Mouse (Mus musculus): ENCODE data around the gene Zcchc7. TPM values are rescaled to one million over a fixed set of nuclear protein-coding genes. Genes with fewer than 3 reads are reported as not detected.
A peak's percentile ranks its signal among the peaks of the same experiment; 100 is the strongest.

Zcchc7 gene
- polyA plus RNA-seq, 1 experiment from 2014 or later: 30.7 TPM

GRCm38 (mm10) chr4:44967402-44967801 is 211.7 kb downstream of the Zcchc7 start:
- no peak for ATAC-seq (ENCODE audit: low FRiP score, low TSS enrichment)
- Histone ChIP-seq H3K4me1 (ENCODE audit: insufficient read depth, low read length) (no peaks in the 10 kb centered on the region), H3K27ac (ENCODE audit: low read length) (no peak overlapping the region), H3K9ac (replicated peaks; ENCODE audit: low read length) (no peak overlapping the region), H3K4me2 (replicated peaks; ENCODE audit: low read depth, low read length) (no peak overlapping the region), H3K36me3 (ENCODE audit: insufficient read depth, low read length) (no peaks in the 10 kb centered on the region), H3K4me3 (ENCODE audit: low read length) (no peak overlapping the region), H3K27me3 (ENCODE audit: insufficient read depth, low read length) (no peaks in the 10 kb centered on the region), H3K9me3 (ENCODE audit: low read length) (no peaks in the 10 kb centered on the region)
- 90% methylated on average over 8 of the region's 8 CpGs for WGBS

GRCm38 (mm10) chr4:44970056-44970455 is 214.4 kb downstream of the Zcchc7 start:
- Histone ChIP-seq H3K4me1 (ENCODE audit: insufficient read depth, low read length) (peaks cover 8% of the 10 kb centered on the region), H3K27ac (ENCODE audit: low read length) (no peak overlapping the region), H3K4me2 (replicated peaks; ENCODE audit: low read depth, low read length) (no peak overlapping the region), H3K4me3 (ENCODE audit: low read length) (no peak overlapping the region), H3K9me3 (ENCODE audit: low read length) (no peaks in the 10 kb centered on the region), H3K9ac (replicated peaks; ENCODE audit: low read length) (no peak overlapping the region), H3K27me3 (ENCODE audit: insufficient read depth, low read length) (no peaks in the 10 kb centered on the region), H3K36me3 (ENCODE audit: insufficient read depth, low read length) (no peaks in the 10 kb centered on the region)
- 93% methylated on average over 7 of the region's 7 CpGs for WGBS
- ATAC-seq (ENCODE audit: low FRiP score, low TSS enrichment): no peak

DNA sequence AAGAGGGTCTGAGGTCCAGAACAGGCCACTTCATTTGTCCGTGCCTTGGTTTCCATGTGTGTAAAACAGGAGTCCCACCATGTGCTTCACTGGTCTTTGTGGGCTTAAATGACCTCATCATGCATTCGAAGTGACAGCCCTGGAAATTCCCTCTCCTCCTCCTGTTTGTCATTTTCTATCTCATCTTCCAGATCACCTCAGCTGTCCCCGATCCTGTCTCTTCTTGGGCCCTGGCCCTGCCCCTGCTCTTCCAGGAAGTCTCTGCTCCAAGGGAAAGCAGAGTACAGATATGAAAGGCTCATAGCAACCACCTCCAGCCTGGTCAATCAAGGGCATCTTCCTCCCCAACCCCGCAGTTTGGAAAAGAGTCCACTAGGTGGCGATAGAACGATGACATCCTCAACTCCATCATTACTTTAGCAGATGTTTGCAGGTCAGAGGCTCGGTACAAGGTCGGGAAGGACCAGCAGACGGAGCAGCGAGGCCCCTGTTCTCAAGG is 215.0 kb downstream of the Zcchc7 start:
- H3K9ac ChIP-seq (replicated peaks; ENCODE audit: low read length): no peak overlapping the region
- ATAC-seq (ENCODE audit: low FRiP score, low TSS enrichment): no peak
- no peak overlapping the region for H3K4me3 ChIP-seq (ENCODE audit: low read length)
- peaks cover 8% of the 10 kb centered on the region for H3K4me1 ChIP-seq (ENCODE audit: insufficient read depth, low read length)
- H3K9me3 ChIP-seq (ENCODE audit: low read length): no peaks in the 10 kb centered on the region
- no peak overlapping the region for H3K4me2 ChIP-seq (replicated peaks; ENCODE audit: low read depth, low read length)
- H3K36me3 ChIP-seq (ENCODE audit: insufficient read depth, low read length): no peaks in the 10 kb centered on the region
- 22% methylated on average over 10 of the region's 10 CpGs for WGBS
- H3K27ac ChIP-seq (ENCODE audit: low read length): no peak overlapping the region
- no peaks in the 10 kb centered on the region for H3K27me3 ChIP-seq (ENCODE audit: insufficient read depth, low read length)

- peak; percentile 52 for ATAC-seq (ENCODE audit: low FRiP score, low TSS enrichment)
- no peaks in the 10 kb centered on the region for H3K27me3 ChIP-seq (ENCODE audit: insufficient read depth, low read length)
- H3K9me3 ChIP-seq (ENCODE audit: low read length): no peaks in the 10 kb centered on the region
- H3K27ac ChIP-seq (ENCODE audit: low read length): no peak overlapping the region; the same call in 1 of the 2 replicates
- peak overlapping the region; percentile 46 for H3K4me2 ChIP-seq (replicated peaks; ENCODE audit: low read depth, low read length)
- H3K4me3 ChIP-seq (ENCODE audit: low read length): peak overlapping the region; percentile 19
- 19% methylated on average over 9 of the region's 9 CpGs for WGBS
- peaks cover 8% of the 10 kb centered on the region for H3K4me1 ChIP-seq (ENCODE audit: insufficient read depth, low read length)
- H3K9ac ChIP-seq (replicated peaks; ENCODE audit: low read length): peak overlapping the region; percentile 36; the same call in 1 of the 2 replicates
- H3K36me3 ChIP-seq (ENCODE audit: insufficient read depth, low read length): no peaks in the 10 kb centered on the region
These were observed 217.8 kb downstream of the Zcchc7 start for GRCm38 (mm10) chr4:44973450-44973849.

DNA sequence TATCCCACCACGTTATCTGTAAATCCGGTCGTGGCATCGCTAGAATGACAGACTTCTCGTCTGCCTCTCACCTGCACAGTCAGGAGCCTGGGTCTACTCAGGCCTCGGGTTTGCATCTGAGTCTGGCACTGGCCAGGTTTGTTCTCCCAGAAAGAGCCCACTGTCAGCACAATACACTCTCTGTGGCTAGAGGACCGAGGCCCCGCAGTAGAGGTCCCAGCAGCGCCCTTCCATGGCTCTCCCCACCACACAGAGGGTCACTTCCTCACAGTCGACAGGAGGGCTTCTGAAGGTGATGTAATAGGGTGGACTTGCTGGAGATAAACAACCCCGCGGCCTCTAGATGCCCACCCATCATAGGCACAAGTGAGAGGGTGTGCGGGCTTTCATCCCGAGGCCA is 218.2 kb downstream of the Zcchc7 start:
- Histone ChIP-seq H3K27ac (ENCODE audit: low read length) (no peak overlapping the region; the same call in 1 of the 2 replicates), H3K4me3 (ENCODE audit: low read length) (peak overlapping the region; percentile 19), H3K9ac (replicated peaks; ENCODE audit: low read length) (peak overlapping the region; percentile 36; the same call in 1 of the 2 replicates), H3K4me1 (ENCODE audit: insufficient read depth, low read length) (peaks cover 8% of the 10 kb centered on the region), H3K4me2 (replicated peaks; ENCODE audit: low read depth, low read length) (peak overlapping the region; percentile 46), H3K27me3 (ENCODE audit: insufficient read depth, low read length) (no peaks in the 10 kb centered on the region), H3K9me3 (ENCODE audit: low read length) (no peaks in the 10 kb centered on the region), H3K36me3 (ENCODE audit: insufficient read depth, low read length) (no peaks in the 10 kb centered on the region)
- WGBS: 42% methylated on average over 14 of the region's 14 CpGs
- peak; percentile 44; the same call in 1 of the 2 replicates for ATAC-seq (ENCODE audit: low FRiP score, low TSS enrichment)

GRCm38 (mm10) chr4:44974331-44974730 is 218.7 kb downstream of the Zcchc7 start:
- Histone ChIP-seq H3K9me3 (ENCODE audit: low read length) (no peaks in the 10 kb centered on the region), H3K9ac (replicated peaks; ENCODE audit: low read length) (no peak overlapping the region), H3K27ac (ENCODE audit: low read length) (no peak overlapping the region), H3K4me3 (ENCODE audit: low read length) (no peak overlapping the region), H3K36me3 (ENCODE audit: insufficient read depth, low read length) (no peaks in the 10 kb centered on the region), H3K4me1 (ENCODE audit: insufficient read depth, low read length) (peaks cover 8% of the 10 kb centered on the region), H3K27me3 (ENCODE audit: insufficient read depth, low read length) (no peaks in the 10 kb centered on the region), H3K4me2 (replicated peaks; ENCODE audit: low read depth, low read length) (no peak overlapping the region)
- ATAC-seq (ENCODE audit: low FRiP score, low TSS enrichment): no peak
- 69% methylated on average over 8 of the region's 8 CpGs for WGBS

GRCm38 (mm10) chr4:44976026-44976615 is 220.4 kb downstream of the Zcchc7 start:
- Histone ChIP-seq H3K27ac (ENCODE audit: low read length) (no peak overlapping the region), H3K27me3 (ENCODE audit: insufficient read depth, low read length) (no peaks in the 10 kb centered on the region), H3K4me2 (replicated peaks; ENCODE audit: low read depth, low read length) (no peak overlapping the region), H3K4me3 (ENCODE audit: low read length) (no peak overlapping the region), H3K36me3 (ENCODE audit: insufficient read depth, low read length) (no peaks in the 10 kb centered on the region), H3K4me1 (ENCODE audit: insufficient read depth, low read length) (peaks cover 24% of the 10 kb centered on the region), H3K9me3 (ENCODE audit: low read length) (no peaks in the 10 kb centered on the region), H3K9ac (replicated peaks; ENCODE audit: low read length) (no peak overlapping the region)
- WGBS: 69% methylated on average over 6 of the region's 6 CpGs
- no peak for ATAC-seq (ENCODE audit: low FRiP score, low TSS enrichment)

GRCm38 (mm10) chr4:44976921-44977710 is 221.4 kb downstream of the Zcchc7 start:
- no peak overlapping the region for H3K4me2 ChIP-seq (replicated peaks; ENCODE audit: low read depth, low read length)
- H3K4me1 ChIP-seq (ENCODE audit: insufficient read depth, low read length): peaks cover 29% of the 10 kb centered on the region
- 83% methylated on average over 10 of the region's 10 CpGs for WGBS
- no peak overlapping the region for H3K4me3 ChIP-seq (ENCODE audit: low read length)
- no peaks in the 10 kb centered on the region for H3K27me3 ChIP-seq (ENCODE audit: insufficient read depth, low read length)
- no peak overlapping the region for H3K27ac ChIP-seq (ENCODE audit: low read length)
- no peak overlapping the region for H3K9ac ChIP-seq (replicated peaks; ENCODE audit: low read length)
- H3K36me3 ChIP-seq (ENCODE audit: insufficient read depth, low read length): no peaks in the 10 kb centered on the region
- no peaks in the 10 kb centered on the region for H3K9me3 ChIP-seq (ENCODE audit: low read length)
- no peak for ATAC-seq (ENCODE audit: low FRiP score, low TSS enrichment)

GRCm38 (mm10) chr4:44978175-44978574 is 222.5 kb downstream of the Zcchc7 start:
- no peaks in the 10 kb centered on the region for H3K27me3 ChIP-seq (ENCODE audit: insufficient read depth, low read length)
- H3K9ac ChIP-seq (replicated peaks; ENCODE audit: low read length): no peak overlapping the region
- ATAC-seq (ENCODE audit: low FRiP score, low TSS enrichment): no peak
- H3K27ac ChIP-seq (ENCODE audit: low read length): no peak overlapping the region
- H3K9me3 ChIP-seq (ENCODE audit: low read length): no peaks in the 10 kb centered on the region
- H3K4me1 ChIP-seq (ENCODE audit: insufficient read depth, low read length): peaks cover 40% of the 10 kb centered on the region
- no peaks in the 10 kb centered on the region for H3K36me3 ChIP-seq (ENCODE audit: insufficient read depth, low read length)
- H3K4me3 ChIP-seq (ENCODE audit: low read length): no peak overlapping the region
- H3K4me2 ChIP-seq (replicated peaks; ENCODE audit: low read depth, low read length): no peak overlapping the region
- WGBS: 59% methylated on average over 5 of the region's 5 CpGs
